Mouse (Mus musculus) mature B cell (primary cell): Measurements from ENCODE around the gene She.
"Not testable (repeated sequence)": the region's sequence is repeated elsewhere in the genome, so short reads cannot be mapped to it uniquely, and the experiment has no call there.

Experiments
- in situ Hi-C: fragments of 300-500 bp; cut with MboI; formaldehyde crosslinking; loops from 2 replicates; pipeline ENCODE4 v1.14.3; 2019

She gene

DNA sequence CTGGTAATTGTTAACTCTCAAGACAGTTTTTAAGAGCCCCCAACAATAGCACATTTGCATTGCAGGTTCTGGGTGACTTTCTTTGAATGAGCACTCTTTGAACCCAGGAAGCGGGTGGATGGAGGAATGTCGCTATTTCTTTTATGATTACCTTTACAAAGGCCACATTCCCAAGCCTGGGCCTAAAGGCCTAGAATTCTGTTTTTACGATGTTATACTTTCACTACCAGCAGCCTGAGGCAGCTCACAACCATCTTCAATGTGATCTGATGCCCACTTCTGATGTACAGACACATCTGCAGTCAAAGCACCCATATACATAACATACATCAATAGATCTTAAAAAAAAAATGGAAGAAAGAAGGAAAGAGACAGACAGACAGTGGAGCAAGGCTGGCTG, 32.1 kb downstream of the She start:
- in situ Hi-C loops, result not testable (repeated sequence)

DNA sequence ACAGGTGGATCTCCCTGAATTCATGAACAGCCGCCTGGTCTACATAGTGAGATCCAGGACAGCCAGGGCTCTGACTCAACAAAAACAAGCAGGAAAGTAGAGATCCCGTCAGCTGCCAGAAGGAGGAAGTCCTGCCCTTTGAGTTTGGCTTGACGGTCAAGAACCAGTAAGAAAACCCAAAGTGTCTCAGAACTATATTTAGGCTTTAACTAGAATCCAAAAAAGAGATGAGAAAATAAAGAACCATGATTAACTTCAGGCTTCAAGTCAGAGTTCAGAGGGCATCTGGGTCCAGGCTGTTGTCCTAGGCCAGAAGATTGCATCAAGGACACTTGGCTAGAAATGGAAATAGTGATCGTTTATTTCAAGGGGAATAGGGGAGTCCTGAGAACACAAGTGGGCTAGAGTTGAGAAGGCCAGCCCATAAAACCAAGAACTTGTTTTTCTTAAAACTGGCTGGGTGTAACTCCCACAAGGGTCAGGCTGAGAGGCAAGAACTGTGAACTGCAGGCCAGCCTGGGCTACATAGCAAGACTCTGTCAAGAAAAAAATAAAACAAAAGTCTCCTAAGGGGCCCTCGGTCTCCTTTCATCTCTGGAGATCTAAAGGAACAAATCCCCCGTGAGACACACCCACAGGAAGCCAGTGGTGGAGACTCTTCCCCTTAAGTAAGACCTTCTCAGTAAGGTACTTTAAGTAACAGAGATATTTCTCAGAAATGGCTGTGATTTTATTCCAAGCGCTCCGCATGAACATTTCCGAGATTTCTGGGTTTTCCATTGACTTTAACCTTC, 32.7 kb downstream of the She start:
- in situ Hi-C loops, result no loop called here

DNA sequence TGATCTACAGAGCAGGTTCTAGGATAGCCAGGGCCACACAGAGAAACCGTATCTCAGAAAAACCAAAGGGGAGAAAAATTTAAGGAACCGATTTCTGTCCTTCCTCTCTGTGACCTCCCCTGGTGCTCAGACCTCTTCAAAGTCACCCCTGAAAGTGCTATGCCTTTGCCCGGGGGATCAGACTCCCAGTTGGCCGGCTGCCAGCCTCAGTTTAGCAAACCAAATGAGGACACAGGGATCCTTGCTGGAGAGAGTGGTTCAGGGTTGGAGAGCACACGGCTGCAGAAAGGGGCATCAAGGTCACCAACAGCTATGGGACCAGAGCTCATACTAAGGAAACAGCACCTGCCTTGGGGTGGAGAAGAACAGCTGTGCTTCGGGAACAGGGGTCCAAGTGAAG, 33.9 kb downstream of the She start:
- in situ Hi-C loops, result no loop called here

DNA sequence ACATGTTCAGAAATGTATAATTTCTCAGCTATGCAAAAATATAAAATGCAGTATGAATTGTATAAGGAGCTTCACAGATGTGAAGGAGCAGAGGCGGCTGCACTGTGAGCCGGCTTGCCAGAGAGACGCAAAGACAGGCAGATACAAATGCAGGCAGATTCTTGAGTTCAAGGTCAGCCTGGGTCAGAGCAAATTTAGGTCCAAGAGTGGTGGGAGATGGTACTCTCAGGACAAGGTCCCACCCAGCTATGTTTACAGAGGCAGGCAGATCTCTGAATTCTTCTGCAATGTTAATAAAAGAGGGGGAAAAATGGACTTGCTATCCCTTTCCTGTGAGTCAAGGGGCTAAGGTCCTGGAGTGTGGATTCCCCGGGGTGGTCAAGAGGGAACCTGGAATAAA, 34.6 kb downstream of the She start:
- in situ Hi-C loops, result no loop called here

DNA sequence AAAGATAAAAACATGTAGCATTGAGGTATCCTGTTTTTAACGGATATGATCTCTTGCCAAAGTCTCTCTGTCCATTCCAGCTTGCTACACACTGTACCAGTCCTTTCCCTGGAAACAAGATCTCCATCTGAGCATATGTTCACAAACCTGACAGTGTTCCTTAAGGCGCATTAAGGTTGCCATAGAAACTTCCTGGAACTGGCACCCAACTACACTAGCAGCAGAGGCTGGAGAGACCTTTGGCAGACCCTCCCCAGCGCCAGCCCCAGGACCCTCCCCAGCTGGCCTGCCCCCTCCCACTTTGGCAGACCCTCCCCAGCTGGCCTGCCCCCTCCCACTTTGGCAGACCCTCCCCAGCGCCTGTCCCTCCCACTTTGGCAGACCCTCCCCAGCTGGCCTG, 36.5 kb downstream of the She start:
- in situ Hi-C loops, result no loop called here

DNA sequence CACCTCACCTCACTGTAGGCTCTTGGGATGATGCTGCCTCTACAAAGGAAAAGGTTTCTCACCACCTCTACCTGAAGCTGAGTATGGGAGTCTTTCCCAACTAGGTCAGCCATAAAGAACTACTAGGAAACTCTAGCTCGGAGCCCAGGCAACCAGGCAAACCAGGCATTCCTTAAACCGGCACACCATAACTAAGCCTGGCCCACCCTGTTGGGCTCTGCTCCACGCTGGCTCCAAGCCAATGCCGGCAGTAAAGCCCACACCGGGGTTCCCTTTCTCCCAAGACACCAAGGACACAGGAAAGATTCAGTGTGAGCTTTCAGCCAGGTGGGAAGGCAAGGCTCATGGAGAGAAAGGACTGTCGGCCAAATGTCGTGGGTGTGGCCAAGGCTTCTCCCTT, 37.2 kb downstream of the She start:
- in situ Hi-C loops, result no loop called here

DNA sequence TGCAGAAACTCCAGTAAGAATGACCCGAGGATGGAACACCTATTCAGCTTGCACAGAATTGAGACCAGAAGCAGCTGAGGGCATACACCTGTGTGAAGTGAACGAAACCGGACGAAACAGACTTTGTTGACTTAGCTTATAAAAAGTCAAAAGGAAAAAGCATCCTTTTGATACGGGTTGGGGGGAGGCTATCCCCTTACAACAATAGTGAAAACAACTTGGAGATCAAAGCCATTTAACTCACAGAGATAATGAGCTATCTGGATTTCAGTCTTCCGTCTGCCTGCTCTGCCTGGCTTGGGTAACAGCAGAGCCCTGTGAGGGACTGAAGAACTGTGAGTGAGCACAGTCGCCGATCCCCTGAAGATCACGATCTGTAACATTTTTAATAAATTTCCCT, 37.8 kb downstream of the She start:
- in situ Hi-C loops, result no loop called here

DNA sequence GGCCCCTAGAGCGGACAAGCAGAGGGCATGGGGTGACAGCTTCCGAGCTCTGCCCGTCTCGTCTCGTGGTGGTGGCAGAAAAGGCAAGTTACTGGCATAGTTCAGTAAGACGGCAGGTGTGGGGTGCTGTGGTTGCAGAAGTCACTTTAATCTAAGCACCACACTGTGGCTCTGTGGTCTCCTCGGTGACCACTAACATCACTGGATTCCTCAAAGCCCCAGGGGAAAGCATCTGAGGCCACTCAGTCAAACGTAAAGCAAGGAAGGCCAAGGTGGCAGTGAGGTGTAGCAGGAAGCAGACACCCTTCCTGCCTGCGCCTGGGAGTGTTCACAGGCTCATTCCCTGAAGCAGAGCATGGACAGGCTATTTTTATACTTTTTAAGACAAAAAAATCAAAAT, 38.4 kb downstream of the She start:
- in situ Hi-C loops, result no loop called here

DNA sequence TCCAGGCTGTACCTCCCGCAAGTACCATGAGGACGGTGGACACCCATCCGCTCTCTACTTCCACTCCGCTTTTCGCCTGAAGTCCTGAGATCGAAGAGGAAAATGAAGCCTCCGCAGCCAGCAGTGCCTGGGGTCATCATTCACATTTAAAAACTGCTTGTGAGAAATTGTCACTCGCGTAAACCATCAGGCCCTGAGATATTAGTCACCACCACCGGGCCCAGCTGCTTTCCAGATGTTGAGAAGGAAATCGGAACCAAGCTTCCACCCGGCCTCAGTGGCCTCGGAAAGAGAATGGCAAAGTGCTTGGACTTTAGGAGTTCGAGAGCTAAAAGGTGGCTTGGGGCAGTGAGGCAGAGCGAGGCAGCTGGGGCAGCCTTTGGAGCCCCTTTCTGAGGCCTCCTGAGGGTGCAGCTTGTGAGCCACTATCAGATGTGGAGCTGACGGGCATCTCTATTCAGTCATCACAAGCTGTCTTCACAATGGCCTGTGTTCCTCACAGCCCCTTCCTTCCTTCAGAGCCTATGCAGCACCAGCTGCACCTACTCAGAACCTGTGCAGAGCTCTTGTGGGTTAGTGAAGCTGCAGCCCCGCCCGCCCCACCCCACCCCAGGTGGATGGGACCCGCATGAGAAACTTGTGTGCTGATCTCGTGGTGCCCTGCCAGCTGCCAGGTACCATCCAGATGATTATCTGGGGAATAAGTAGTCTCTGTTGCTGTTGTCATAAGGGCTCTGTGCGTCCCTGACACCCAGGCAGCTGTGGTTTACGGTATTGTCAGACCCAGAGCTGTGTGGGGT, 39.5 kb downstream of the She start:
- in situ Hi-C loops, result no loop called here

DNA sequence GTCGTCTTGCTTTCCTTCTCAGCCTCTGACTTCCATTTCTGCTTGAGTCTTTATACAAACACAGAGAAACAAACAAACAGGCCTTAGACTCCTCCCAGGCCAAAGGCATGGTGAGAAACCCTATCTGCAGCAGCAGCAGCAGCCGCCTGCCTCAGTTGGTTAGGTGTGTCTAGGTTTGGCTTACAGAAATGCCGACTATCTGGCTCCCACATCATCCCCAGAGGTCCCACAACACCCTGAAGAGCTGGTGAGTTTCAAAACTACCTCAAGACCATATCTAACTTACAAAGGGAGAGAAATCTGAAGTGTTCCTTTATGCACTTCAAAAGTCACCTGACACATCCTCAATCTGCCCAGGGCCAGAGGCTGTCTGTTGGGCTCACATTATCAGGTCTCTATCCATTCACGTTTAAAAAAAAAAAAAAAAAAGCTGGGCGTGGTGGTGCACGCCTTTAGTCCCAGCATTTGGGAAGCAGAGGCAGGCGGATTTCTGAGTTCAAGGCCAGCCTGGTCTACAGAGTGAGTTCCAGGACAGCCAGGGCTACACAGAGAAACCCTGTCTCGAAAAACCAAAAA, 40.3 kb downstream of the She start:
- in situ Hi-C loops, result no loop called here

DNA sequence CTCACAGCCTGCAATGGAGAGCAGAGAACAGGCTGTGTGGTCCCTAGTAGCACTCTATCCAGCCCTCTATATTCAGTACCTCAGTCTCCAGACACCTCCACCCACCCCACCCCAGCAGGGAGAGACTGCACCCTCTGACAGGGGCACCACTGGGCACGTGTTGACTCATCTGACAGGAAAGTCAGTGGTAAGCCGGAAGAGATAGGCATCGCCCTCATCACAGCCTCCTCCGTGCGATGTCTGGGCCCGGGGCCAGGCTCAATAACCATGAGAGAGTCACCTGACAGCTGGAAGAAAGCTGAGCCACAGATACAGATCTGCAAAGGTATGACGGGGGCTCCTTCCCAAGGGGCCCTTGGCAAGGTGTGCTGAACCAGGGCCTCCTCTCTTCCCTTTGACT, 41.0 kb downstream of the She start:
- in situ Hi-C loops, result no loop called here

DNA sequence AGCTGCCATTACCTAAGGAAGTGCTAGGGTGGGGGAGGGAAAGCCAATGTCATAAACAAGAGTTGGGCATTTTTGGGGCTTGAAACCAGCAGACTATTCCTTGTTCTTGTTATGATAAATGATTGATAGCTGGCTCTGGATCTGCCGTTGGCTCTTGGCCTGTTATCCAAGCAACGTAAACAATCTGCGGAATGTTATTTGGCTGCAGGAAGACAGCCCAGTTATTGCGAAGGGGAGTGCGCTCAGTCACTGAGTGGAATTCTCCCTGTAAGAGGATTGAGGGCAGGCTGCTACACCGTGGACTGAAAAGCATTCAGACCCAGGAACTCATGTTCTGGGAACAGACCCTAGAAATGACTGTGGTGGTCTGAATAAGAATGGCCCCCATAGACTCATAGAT, 41.5 kb downstream of the She start:
- in situ Hi-C loops, result no loop called here

DNA sequence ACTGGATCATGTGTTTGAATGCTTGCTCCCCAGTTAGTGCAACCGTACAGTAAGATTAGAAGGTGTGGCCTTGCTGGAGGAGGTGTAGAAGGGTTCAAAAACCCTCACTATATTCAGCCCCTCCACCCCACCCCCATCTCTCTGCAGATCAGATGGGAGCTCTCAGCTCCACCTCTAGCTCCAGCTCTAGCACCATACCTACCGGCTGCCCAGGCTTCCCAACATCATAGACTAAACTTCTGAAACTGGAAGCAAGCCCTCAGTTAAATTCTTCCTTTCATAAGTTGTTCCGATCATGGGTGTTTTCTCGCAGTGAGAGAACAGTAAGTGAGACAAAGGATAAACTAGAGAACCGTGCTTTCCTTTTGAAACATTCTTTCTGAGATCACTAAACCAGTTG, 42.9 kb downstream of the She start:
- in situ Hi-C loops, result no loop called here

DNA sequence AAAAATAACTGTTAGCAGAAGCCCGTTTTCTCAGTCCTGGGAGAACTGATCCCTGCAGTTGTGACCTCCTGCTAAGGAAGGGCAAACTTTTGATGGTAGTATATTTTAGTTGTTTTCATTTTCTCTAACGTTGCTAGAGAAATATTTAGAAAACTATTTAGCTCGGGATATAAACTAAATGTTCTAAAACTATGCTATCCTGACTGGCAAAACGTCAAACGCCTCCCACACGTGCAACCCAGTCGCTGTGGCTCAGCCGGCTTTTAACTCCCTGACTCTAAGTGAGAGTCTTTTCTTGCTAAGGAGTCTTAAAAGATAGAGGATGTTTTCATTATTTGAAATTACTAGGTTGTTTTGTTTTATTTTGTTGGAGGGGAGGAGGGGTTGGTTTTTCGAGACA, 43.9 kb downstream of the She start:
- in situ Hi-C loops, result no loop called here

DNA sequence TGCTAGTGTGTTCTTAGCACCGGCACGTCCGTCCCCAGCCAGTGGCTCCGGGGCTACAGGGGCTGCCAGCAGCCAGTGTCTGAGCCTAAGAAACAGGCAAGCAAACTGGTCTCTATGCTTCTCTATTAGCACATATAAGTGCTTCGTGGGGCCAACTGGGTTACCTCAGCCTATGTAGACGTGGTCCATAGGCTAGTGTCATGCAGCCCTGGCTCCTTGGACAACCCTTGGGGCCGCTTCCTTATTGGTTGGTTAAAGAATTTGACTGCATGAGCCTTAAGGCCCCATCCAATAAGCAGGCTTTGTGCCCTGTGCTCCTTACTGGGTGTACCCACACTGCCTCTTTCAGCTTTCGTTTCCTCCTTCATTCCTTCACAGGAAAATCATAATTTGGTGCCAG, 44.6 kb downstream of the She start:
- in situ Hi-C loops, result no loop called here

DNA sequence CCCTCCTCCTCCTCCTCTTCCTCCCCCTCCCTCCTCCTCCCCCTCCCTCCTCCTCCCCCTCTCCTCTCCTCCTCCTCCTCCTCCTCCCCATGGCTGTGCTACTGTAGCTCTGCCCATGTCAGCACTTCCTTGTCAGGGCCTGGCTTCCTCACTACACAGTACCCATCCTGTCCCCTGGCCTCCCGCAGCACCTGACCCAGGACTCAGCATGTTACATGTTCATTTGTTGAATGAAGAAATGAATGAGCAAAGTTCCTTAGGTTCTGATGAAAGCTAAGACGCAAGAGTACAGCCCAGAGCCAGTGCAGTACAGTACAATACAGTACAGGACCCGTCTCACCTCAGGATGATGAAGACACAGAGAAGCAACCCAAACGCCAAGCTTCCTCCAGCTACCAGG, 45.3 kb downstream of the She start:
- in situ Hi-C loops, result no loop called here

DNA sequence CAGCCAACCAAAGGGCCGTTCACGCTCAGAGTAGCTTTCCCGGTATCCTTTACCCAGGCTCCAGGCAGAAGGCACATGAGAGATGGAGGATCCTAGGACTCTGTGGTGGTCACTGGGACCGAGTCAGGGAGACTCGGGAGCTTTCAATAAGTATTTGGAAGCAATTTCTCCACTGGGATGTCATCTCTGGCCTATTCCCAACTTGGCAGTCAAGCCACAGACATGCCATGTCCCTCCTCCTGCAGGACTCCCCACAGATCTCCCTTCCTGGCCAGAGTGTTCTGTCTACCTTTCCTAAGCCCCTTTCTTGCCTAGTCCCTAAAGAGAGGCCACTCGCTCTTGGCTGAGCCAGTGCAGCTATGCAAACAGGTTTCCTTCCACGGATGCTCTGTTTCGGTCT, 46.0 kb downstream of the She start:
- in situ Hi-C loops, result no loop called here

DNA sequence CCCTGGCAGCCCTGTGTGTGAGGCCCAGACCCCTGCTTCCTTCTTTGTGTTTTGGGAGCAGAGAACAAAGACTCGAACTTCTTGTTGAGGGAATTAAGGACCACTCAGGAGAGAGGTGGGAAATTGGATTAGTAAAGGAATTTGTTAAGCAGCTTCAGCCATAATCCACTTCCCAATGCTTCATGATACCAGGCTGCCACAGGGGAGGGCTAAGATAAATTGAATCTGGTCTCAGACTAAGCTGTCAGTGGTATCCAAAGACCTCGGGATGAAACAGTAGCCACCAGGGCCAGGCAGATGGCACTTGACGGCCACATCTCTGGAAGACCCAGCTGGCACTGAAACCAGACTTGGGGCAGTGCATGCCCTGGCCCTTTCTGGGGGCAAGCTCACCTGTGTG, 47.3 kb downstream of the She start:
- in situ Hi-C loops, result no loop called here

DNA sequence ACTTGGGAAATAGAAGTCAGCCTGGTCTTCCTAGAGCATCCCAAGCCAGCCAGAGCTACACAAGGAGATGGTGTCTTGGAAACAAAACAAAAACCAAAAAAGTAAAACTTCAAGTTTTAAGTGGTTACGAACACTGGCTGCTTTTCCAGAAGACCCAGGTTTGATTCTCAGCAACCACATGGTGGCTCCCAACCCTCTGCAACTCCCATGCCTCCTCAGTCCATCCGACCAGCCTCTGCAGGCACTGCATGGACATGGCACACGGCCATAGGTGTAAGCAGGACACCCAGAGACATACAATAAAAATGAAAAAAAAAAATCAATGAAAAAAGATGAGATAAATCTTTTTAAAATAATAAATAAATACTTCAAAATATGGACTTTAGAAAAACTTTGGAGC, 48.2 kb downstream of the She start:
- in situ Hi-C loops, result no loop called here

DNA sequence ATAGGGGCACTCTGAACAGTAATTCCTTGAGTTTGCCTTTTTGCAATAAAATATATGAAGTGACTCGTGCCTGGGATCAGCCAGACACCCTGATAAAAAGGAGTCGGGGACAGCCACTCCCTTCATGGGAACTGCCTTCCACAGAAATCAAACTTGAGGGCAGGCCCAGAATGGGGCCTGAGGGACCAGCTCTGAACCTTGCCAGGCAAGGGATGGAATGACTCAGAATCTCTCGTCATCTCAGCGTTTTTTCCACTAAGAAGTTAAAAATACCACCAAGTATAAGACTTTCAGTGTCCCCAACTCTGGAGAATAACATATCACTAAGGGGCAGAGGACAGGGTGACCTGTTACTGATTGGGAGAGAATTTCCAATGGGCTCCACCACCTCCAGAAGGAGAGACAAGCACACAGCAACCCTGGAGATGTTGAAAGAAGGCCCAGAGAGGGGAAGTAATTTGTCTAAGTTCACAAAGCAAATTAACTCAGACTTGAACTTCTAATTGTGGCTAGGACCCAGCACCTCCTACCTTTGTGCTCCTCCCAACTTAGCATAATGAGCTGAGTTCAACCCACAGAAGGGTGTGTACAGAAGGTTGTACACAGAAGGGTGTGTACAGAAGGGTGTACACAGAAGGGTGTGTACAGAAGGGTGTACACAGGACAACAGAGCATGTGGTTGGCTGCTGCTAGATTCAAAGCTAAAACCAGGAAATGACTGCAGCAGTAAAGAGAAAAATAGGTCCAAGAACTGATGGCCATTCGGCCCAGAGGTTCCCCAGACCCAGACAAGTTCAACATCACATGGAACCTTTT, 49.1 kb downstream of the She start:
- in situ Hi-C loops, result no loop called here

DNA sequence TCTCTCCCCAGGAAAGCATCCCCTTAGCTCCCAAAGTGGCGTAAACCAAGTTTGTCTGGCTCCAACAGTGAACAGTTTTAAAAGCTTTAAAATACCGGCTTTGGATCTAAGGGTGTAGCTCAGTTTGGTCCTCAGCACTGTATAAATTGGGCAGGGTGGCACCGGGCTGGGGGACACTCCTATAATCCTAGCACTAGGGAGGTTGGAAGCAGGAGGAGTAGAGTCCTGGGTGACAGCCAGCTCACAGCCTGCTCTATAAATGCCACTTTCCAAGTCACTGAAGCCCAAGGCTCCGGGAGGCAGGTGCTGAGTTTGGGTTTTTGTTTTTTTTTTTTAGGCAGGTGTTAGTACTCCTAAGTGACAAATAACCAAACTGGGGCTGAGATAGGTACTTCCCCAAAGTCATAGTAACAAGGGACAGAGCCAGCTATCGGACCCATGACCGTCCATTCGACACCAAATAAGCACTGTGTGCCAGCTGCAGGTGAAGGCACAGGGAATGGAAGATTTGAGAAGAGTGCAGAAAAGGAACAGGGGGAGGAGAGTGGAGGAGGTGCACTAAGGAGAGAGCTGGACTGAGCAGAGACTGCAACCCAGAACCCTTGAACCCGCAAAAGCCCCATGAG, 51.5 kb downstream of the She start:
- in situ Hi-C loops, result no loop called here

DNA sequence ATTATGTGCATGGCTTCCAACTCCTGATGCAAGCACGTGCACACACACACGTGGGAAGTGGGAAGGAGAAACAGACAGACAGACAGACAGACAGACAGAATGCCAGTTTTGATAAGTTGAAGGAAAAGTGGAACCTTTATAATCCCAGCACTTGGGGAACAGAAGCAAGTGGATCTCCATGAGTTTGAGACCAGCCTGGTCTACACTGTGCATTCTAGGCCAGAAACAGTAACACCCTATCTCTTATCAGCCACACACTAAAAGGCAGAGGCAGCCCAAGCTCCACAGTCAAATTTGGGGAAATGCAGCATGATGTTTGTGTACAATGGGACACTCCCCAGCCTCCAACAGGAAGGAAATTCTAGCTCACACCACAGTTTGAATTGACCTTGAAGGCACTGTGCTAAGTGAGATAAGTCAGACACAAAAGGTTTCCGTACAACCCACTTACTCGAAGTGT, 52.4 kb downstream of the She start:
- in situ Hi-C loops, result no loop called here
